Mouse (Mus musculus) liver, adult 2 months (tissue): ENCODE measurements at regions not wholly inside any gene's neighbourhood (a gene's known extent, or its start where the extent isn't known, plus 50 kb on each side); places are given as distances from the start of the nearest gene placed in this dataset.

Experiments
- DNase-seq: peaks from one replicate; pipeline ENCODE4 v3.0.0-alpha.2; 2011; ENCODE audit warnings: low read depth, low spot score; ENCODE audit errors: extremely low read depth
- H3K27ac ChIP-seq: fragments of 200-500 bp; replicated peaks from 2 replicates; pipeline ENCODE4 v1.5.1; 2012; ENCODE audit warnings: low read depth, mild to moderate bottlenecking, control low read depth, inconsistent platforms, low read length; ENCODE audit not compliant: insufficient read depth
- H3K27me3 ChIP-seq: fragments of 200-500 bp; 2 replicates; pipeline ENCODE4 v1.6.1; 2012; ENCODE audit warnings: mild to moderate bottlenecking, moderate library complexity, low read length, inconsistent platforms; ENCODE audit not compliant: control insufficient read depth, insufficient read depth
- H3K36me3 ChIP-seq: fragments of 200-500 bp; 2 replicates; pipeline ENCODE4 v1.6.1; 2012; ENCODE audit warnings: low read length, inconsistent platforms; ENCODE audit not compliant: control insufficient read depth, insufficient read depth
- H3K4me1 ChIP-seq: fragments of 200-500 bp; 2 replicates; pipeline ENCODE4 v1.6.1; 2011; ENCODE audit warnings: low read length; ENCODE audit not compliant: control insufficient read depth, insufficient read depth
- H3K4me3 ChIP-seq: fragments of 200-500 bp; 2 replicates; pipeline ENCODE4 v1.5.1; 2011; ENCODE audit warnings: low read depth, mild to moderate bottlenecking, control low read depth, low read length, moderate library complexity; ENCODE audit not compliant: insufficient read depth
- H3K79me2 ChIP-seq: fragments of 200-500 bp; 2 replicates; pipeline ENCODE4 v1.6.1; 2012; ENCODE audit warnings: inconsistent platforms, mild to moderate bottlenecking, low read length, moderate library complexity; ENCODE audit not compliant: control insufficient read depth, insufficient read depth
- H3K9ac ChIP-seq: fragments of 200-500 bp; 2 replicates; pipeline ENCODE4 v1.6.1; 2012; ENCODE audit warnings: low read depth, mild to moderate bottlenecking, control low read depth, inconsistent platforms, low read length
- CTCF ChIP-seq: fragments of 200-500 bp; IDR thresholded peaks from 2 replicates; pipeline ENCODE4 v1.5.1; 2011; ENCODE audit warnings: low read depth, low read length, control low read depth
- POLR2A ChIP-seq: fragments of 200-500 bp; IDR thresholded peaks from 2 replicates; pipeline ENCODE4 v1.6.1; 2011; ENCODE audit warnings: low read length, control low read depth; ENCODE audit not compliant: insufficient read depth; ENCODE audit errors: extremely low read depth
- WGBS: fragments of 180-500 bp; shearing (Covaris S2); methylation state at CpG from one replicate; pipeline ENCODE4 v1.1.7; 2018; 5-methylcytosine and 5-hydroxymethylcytosine counted together

- Histone ChIP-seq H3K9ac (no peak overlapping the region), H3K27ac (no peak overlapping the region), H3K36me3 (no peaks in the 10 kb centered on the region), H3K27me3 (no peaks in the 10 kb centered on the region), H3K4me3 (no peak overlapping the region), H3K4me1 (no peaks in the 10 kb centered on the region), H3K79me2 (no peaks in the 10 kb centered on the region)
- WGBS, result 84% methylated on average over 10 of the region's 10 CpGs
- TF ChIP-seq POLR2A (no peak), CTCF (no peak)
- DNase-seq, result no peak
These were observed 226.7 kb downstream of the Etnk1 start for GRCm38 (mm10) chr6:143393543-143394207.

GRCm38 (mm10) chr6:143394377-143394776, 227.4 kb downstream of the Etnk1 start:
- no peaks in the 10 kb centered on the region for H3K27me3 ChIP-seq
- H3K36me3 ChIP-seq, result no peaks in the 10 kb centered on the region
- 88% methylated on average over 15 of the region's 15 CpGs for WGBS
- H3K4me3 ChIP-seq, result no peak overlapping the region
- H3K79me2 ChIP-seq, result no peaks in the 10 kb centered on the region
- H3K27ac ChIP-seq, result no peak overlapping the region
- TF ChIP-seq CTCF, result no peak
- no peak for TF ChIP-seq POLR2A
- no peaks in the 10 kb centered on the region for H3K4me1 ChIP-seq
- DNase-seq, result no peak
- H3K9ac ChIP-seq, result no peak overlapping the region

- no peak for DNase-seq
- Histone ChIP-seq H3K27me3 (no peaks in the 10 kb centered on the region), H3K27ac (no peak overlapping the region), H3K79me2 (no peaks in the 10 kb centered on the region), H3K4me3 (no peak overlapping the region), H3K36me3 (no peaks in the 10 kb centered on the region), H3K9ac (no peak overlapping the region), H3K4me1 (no peaks in the 10 kb centered on the region)
- no peak for TF ChIP-seq CTCF
- no peak for TF ChIP-seq POLR2A
- 62% methylated on average over 8 of the region's 8 CpGs for WGBS
These were observed 234.4 kb downstream of the Etnk1 start for GRCm38 (mm10) chr6:143401436-143401835.

GRCm38 (mm10) chr6:143401921-143402320, 234.9 kb downstream of the Etnk1 start:
- TF ChIP-seq CTCF (no peak), POLR2A (no peak)
- Histone ChIP-seq H3K27ac (no peak overlapping the region), H3K4me1 (no peaks in the 10 kb centered on the region), H3K4me3 (no peak overlapping the region), H3K79me2 (no peaks in the 10 kb centered on the region), H3K36me3 (no peaks in the 10 kb centered on the region), H3K27me3 (no peaks in the 10 kb centered on the region), H3K9ac (no peak overlapping the region)
- no peak for DNase-seq
- 84% methylated on average over 7 of the region's 7 CpGs for WGBS

- no peak overlapping the region for H3K9ac ChIP-seq
- H3K27me3 ChIP-seq, result no peaks in the 10 kb centered on the region
- no peak overlapping the region for H3K27ac ChIP-seq
- no peaks in the 10 kb centered on the region for H3K79me2 ChIP-seq
- no peaks in the 10 kb centered on the region for H3K4me1 ChIP-seq
- DNase-seq, result no peak
- WGBS, result 89% methylated on average over 7 of the region's 7 CpGs
- H3K36me3 ChIP-seq, result no peaks in the 10 kb centered on the region
- no peak overlapping the region for H3K4me3 ChIP-seq
- TF ChIP-seq CTCF (no peak), POLR2A (no peak)
These were observed 235.7 kb downstream of the Etnk1 start for GRCm38 (mm10) chr6:143402766-143403165.

- Histone ChIP-seq H3K36me3 (no peaks in the 10 kb centered on the region), H3K4me1 (no peaks in the 10 kb centered on the region), H3K27ac (no peak overlapping the region), H3K4me3 (no peak overlapping the region), H3K27me3 (no peaks in the 10 kb centered on the region), H3K9ac (no peak overlapping the region), H3K79me2 (no peaks in the 10 kb centered on the region)
- WGBS, result 86% methylated on average over 4 of the region's 4 CpGs
- no peak for DNase-seq
- no peak for TF ChIP-seq POLR2A
- no peak for TF ChIP-seq CTCF
These were observed 237.5 kb downstream of the Etnk1 start for GRCm38 (mm10) chr6:143404521-143404920.
